Mouse (Mus musculus): ENCODE measurements at regions not wholly inside any gene's neighbourhood (a gene's known extent, or its start where the extent isn't known, plus 50 kb on each side); places are given as distances from the start of the nearest gene placed in this dataset.
A peak's percentile ranks its signal among the peaks of the same experiment; 100 is the strongest.

DNA sequence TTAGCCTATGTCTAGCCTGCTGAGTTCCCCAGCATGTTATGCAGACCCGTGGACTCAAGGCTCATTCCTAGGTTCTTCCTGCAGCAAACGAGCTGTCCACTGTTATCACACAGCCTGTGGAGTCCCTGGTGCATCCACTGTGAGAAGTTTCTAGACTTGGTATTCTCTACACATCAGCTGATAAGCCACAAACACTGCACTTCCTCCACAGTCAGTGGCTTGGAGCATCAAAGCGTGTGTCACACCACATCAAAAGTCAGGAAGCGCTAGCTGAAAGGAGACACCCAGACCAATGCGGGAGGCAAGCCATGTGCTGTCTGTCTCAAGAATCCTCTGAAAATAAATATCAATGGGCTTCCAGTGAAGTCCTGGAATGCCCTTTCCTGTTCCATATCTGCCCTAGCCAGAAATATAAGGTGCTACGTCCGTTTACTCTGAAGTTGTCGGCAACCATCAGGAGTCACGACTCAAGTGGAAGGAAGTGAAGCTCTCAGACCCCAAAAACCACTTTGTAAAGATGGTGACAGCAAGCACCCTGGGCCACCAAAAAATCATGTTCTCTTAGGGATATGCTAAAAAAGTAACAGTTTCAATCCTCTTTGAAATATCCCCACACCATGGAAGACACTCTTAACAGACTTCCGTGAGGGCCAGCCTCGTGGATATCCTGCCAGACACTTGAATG is 227.7 kb downstream of the Adgrl2 start:
- TF ChIP-seq CTCF (IDR thresholded peaks at IDR 0.05; ENCODE audit: borderline replicate concordance, insufficient read depth, low read length) = no peak
- TF ChIP-seq POLR2A (IDR thresholded peaks at IDR 0.05; ENCODE audit: low read depth, low read length) = no peak
- Histone ChIP-seq H3K4me3 (ENCODE audit: insufficient read depth, low read length) (no peak overlapping the region), H3K4me1 (ENCODE audit: control insufficient read depth, insufficient read depth, low read length) (peaks cover 2% of the 10 kb centered on the region; the same call in 1 of the 2 replicates), H3K27ac (ENCODE audit: insufficient read depth, low read length) (no peak overlapping the region)

DNA sequence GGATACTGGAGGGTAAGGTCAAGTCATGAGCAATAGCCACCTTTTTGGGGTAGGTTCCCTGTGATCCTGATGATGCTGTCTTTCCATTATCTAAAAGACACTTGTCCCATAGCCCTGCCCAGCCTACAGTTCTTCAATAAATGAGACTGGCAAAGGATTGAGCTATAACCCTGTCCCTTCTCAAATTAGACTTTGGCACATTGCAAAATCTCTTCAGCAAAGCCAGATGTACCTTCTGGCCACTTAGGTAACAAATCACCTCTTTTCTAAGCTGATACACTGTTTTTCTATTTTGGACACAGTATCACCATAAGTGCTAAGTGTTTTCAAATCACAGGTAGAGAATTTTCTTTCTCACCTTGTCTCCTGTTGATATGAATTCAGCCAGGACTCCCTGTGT is 228.8 kb downstream of the Adgrl2 start:
- TF ChIP-seq CTCF (IDR thresholded peaks at IDR 0.05; ENCODE audit: borderline replicate concordance, insufficient read depth, low read length) = no peak
- no peak for TF ChIP-seq POLR2A (IDR thresholded peaks at IDR 0.05; ENCODE audit: low read depth, low read length)
- Histone ChIP-seq H3K27ac (ENCODE audit: insufficient read depth, low read length) (no peak overlapping the region), H3K4me1 (ENCODE audit: control insufficient read depth, insufficient read depth, low read length) (peaks cover 2% of the 10 kb centered on the region; the same call in 1 of the 2 replicates), H3K4me3 (ENCODE audit: insufficient read depth, low read length) (no peak overlapping the region)

DNA sequence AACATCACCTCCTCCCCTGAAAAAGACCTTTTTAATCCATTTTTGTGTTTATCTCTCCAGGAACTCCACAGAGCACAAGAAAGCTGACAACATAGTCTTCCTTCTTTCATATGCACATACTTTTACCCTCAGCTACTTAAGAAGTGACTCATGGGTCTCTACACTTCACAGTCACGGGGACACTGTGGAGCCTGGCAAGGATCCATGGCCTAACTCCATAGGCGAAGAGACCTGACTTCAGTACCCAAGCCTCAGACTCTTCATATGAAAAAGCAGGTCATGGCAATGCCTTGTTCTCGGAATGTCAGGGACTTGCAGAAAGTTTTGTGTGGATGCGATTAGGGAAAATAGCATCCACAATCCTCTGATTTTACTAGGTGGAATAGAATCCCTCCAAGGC is 230.9 kb downstream of the Adgrl2 start:
- TF ChIP-seq POLR2A (IDR thresholded peaks at IDR 0.05; ENCODE audit: low read depth, low read length) (no peak), CTCF (IDR thresholded peaks at IDR 0.05; ENCODE audit: borderline replicate concordance, insufficient read depth, low read length) (no peak)
- Histone ChIP-seq H3K4me1 (ENCODE audit: control insufficient read depth, insufficient read depth, low read length) (peaks cover 2% of the 10 kb centered on the region; the same call in 1 of the 2 replicates), H3K27ac (ENCODE audit: insufficient read depth, low read length) (no peak overlapping the region), H3K4me3 (ENCODE audit: insufficient read depth, low read length) (no peak overlapping the region)

DNA sequence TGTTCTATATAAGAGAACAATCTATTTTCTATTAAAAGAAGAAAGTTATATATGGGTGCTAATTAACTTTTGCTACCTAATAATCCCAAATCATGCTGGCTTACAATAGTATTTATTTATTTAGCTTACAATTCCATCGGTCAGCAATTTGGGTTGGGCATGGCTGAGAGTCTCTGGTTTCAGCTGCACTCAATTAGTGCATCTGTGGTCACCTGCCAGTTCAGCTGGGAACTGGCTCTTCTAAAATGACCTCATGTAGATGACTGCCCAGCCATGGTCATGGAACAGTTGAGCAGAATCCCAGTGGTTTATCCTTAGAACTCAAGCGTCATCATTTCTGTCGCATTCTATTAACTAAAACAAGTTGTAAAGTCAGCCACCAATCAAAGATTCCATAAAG is 244.1 kb downstream of the Adgrl2 start:
- Histone ChIP-seq H3K4me1 (ENCODE audit: control insufficient read depth, insufficient read depth, low read length) (no peaks in the 10 kb centered on the region), H3K27ac (ENCODE audit: insufficient read depth, low read length) (no peak overlapping the region), H3K4me3 (ENCODE audit: insufficient read depth, low read length) (no peak overlapping the region)
- TF ChIP-seq CTCF (IDR thresholded peaks at IDR 0.05; ENCODE audit: borderline replicate concordance, insufficient read depth, low read length) (no peak), POLR2A (IDR thresholded peaks at IDR 0.05; ENCODE audit: low read depth, low read length) (no peak)

DNA sequence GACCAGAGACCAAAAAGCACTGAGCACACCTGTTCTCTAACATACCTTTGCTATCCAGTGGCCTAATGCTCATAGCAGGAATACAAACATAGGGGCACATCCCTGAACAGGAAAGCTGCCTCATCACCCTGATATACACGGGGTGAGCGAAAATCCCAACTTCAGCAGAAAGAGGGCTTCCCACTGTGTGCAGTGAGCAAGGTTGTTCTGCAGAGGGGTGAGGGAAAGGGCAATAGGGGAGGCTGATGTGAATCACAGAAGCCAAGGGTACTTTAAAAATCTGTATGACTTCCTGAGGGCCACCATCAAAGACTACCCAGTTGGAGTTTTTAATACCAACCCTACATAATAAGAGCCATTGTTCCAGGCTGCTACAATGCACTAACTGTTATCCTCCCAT is 245.7 kb downstream of the Adgrl2 start:
- no peaks in the 10 kb centered on the region for H3K4me1 ChIP-seq (ENCODE audit: control insufficient read depth, insufficient read depth, low read length)
- TF ChIP-seq CTCF (IDR thresholded peaks at IDR 0.05; ENCODE audit: borderline replicate concordance, insufficient read depth, low read length) (no peak), POLR2A (IDR thresholded peaks at IDR 0.05; ENCODE audit: low read depth, low read length) (no peak)
- no peak overlapping the region for H3K27ac ChIP-seq (ENCODE audit: insufficient read depth, low read length)
- no peak overlapping the region for H3K4me3 ChIP-seq (ENCODE audit: insufficient read depth, low read length)

DNA sequence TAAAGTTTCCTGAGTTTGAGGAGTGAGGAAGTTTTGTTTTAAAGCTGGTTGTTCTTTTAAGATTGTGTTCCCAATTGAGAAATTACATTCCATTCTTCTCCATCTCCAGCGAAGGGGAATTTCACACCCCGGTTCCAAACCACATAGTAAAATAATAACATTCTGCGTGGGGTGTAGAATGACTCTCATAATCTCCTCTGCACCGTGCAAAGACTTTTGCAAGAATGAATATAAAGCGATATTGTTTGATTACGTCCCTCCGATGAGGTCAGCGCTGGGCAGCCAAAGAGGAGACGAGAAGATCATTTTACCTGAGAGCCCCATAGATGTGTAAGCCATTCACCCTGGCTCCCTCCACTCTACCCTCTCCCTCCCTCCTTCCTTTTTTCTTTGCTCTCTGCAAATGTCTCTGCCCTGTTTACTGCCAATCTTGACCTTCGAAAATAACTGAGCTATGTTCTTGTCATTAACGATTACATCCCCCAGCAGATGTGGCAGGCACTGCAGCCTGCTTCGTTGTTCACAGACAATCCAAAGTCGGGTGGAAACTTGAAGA is 256.1 kb downstream of the Adgrl2 start:
- peaks cover 10% of the 10 kb centered on the region for H3K4me1 ChIP-seq (ENCODE audit: control insufficient read depth, insufficient read depth, low read length)
- H3K27ac ChIP-seq (ENCODE audit: insufficient read depth, low read length) = peak overlapping the region; percentile 8; the same call in 1 of the 2 replicates
- no peak for TF ChIP-seq CTCF (IDR thresholded peaks at IDR 0.05; ENCODE audit: borderline replicate concordance, insufficient read depth, low read length)
- no peak for TF ChIP-seq POLR2A (IDR thresholded peaks at IDR 0.05; ENCODE audit: low read depth, low read length)
- no peak overlapping the region for H3K4me3 ChIP-seq (ENCODE audit: insufficient read depth, low read length)

DNA sequence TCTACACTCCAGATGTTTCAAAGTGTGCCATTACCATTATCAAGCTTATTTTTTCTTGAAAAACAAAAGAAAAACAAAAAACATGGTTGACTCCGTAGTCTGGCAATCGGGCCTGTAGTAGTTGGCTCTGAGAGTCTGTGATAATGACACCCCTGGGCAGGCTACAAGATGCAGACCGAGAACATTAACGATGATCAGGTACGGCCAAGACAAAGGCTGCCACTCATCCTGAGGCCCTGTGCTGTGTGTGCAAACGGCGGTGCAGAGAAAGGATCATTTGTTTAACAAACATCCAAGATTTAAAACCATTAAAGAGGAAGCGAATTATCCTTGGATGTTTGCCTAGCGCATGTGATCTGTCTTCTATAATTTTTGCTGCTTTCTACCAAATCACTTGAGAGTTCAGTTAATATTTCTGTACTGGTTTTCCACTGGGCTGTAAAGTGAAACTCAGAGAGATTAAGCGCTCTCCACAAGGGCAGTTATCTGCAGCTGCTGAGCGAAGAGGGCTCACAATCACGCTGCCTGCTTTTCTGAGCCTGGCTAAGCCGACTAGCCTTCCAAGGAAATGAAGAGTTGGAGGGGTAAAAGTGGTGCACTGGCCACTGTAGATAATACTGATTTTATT is 257.0 kb downstream of the Adgrl2 start:
- Histone ChIP-seq H3K4me1 (ENCODE audit: control insufficient read depth, insufficient read depth, low read length) (peaks cover 10% of the 10 kb centered on the region), H3K27ac (ENCODE audit: insufficient read depth, low read length) (no peak overlapping the region), H3K4me3 (ENCODE audit: insufficient read depth, low read length) (no peak overlapping the region)
- TF ChIP-seq CTCF (IDR thresholded peaks at IDR 0.05; ENCODE audit: borderline replicate concordance, insufficient read depth, low read length) = no peak
- no peak for TF ChIP-seq POLR2A (IDR thresholded peaks at IDR 0.05; ENCODE audit: low read depth, low read length)

DNA sequence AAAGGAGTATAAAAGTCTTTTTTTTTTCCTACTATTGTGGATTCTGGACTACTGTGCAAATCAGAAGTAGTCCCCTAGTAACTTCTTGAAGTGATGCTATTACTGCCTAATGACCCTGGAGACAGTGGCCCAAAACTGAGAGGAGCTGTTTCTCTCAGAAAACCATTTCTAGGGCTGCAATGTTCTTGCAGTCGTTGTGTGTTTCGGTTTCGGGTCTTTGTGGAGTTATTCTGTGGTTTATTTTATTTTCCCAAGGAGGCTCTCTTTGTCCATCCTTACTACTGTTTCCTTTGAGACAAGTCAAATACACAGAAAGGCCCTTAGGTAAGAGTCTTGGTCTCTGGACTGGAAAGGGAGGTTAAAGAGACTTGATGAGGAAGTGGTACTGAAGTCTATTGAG is 258.9 kb downstream of the Adgrl2 start:
- peaks cover 10% of the 10 kb centered on the region for H3K4me1 ChIP-seq (ENCODE audit: control insufficient read depth, insufficient read depth, low read length)
- no peak overlapping the region for H3K4me3 ChIP-seq (ENCODE audit: insufficient read depth, low read length)
- TF ChIP-seq CTCF (IDR thresholded peaks at IDR 0.05; ENCODE audit: borderline replicate concordance, insufficient read depth, low read length) = no peak
- TF ChIP-seq POLR2A (IDR thresholded peaks at IDR 0.05; ENCODE audit: low read depth, low read length) = no peak
- H3K27ac ChIP-seq (ENCODE audit: insufficient read depth, low read length) = no peak overlapping the region

DNA sequence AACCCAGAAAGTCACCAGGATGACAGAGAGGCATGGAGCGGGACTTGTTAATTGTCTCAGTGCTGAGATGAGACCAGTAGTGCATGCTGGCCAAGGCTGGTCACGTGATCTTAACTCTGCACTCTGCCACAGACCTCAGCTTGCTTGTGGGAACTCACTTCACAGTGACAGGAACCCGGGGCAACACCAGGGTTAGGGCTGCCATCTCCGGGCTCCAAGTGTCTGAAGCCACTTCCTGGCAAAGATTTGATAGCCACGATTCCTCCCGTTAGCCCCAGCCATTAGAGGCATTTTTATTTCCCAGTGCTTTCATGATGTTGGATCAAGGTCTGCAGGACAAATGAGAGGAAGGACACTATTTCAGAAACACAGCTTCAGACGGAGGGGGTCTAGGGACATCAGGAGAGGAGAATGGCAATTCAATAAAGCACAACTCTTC is 261.1 kb downstream of the Adgrl2 start:
- Histone ChIP-seq H3K27ac (ENCODE audit: insufficient read depth, low read length) (no peak overlapping the region), H3K4me3 (ENCODE audit: insufficient read depth, low read length) (no peak overlapping the region), H3K4me1 (ENCODE audit: control insufficient read depth, insufficient read depth, low read length) (peaks cover 7% of the 10 kb centered on the region)
- TF ChIP-seq CTCF (IDR thresholded peaks at IDR 0.05; ENCODE audit: borderline replicate concordance, insufficient read depth, low read length) (no peak), POLR2A (IDR thresholded peaks at IDR 0.05; ENCODE audit: low read depth, low read length) (no peak)

Data from embryonic fibroblast, embryonic 13.5 days (primary cell).